In the genomic region with DNA sequence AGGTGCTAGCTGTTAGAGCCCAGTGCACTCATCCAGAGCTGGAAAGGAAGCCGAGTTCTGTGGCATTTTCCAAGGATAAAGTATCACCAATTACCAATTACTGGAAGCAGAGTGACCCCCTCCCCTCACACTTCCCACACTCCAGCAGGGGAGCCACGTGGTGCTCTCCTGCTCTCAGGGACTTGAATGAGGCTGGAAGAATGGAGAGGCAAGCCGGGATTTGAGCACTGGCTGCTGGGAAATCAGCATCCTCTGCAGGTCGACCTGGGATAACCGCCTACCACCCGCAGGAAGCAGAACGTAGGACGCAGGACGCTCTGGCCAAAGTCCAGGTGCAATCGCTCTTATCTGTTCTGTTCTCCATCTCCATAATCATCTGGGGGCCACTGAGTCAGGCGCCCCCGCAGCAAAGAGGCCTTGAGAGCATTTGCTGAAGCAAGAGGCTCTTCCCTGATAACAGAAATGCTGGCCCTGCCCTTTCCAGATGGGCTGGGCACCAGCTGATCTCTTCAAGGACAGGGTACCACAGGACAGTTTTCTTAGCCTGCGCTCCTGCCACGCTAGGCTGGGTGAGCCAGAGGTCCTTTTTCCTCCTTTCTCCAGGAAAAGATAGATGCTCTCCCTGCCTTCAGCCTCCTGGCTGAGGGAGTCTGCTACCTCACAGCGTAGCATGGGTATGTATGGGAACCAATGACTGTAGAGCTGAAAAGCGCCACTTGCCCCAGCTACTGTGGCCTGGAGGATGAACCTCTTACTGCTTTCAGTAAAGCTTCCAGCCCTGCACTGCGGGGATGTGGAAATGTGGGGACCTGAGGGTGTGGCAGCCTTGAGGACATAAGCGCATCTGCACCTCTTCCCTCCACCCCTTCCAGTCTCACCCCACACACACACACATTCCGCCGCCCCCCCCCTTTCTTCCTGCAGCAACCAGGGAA, we compare ENCODE assay signal across 10 mouse cellular contexts. TPM values are rescaled to one million over a fixed set of nuclear protein-coding genes. Genes with fewer than 3 reads are reported as not detected.
DNase-seq lines count a peak whose midpoint lies in the region; ATAC-seq and TF ChIP-seq lines count a peak whose summit lies in the region.
"Had no signal": no experiment of that assay in that cellular context is flagged by ENCODE, and none has a peak within 500 bp of the region (broad histone marks: within the 10 kb centered on the region; RNA-seq: fewer than 3 reads in every experiment).

No protein-coding gene starts in this region.

- intact Hi-C loops in gastrocnemius, adult 2 months (cut with DNase I) = no loop called here
- intact Hi-C loops in gastrocnemius, postnatal 36 days (cut with DNase I) = no loop called here

- no peaks in the 10 kb centered on the region for H3K9me3 ChIP-seq in CH12.LX (replicated peaks; ENCODE audit: low read length)
- H3K9me3 ChIP-seq in forebrain, embryonic 12.5 days = no peaks in the 10 kb centered on the region
- no peaks in the 10 kb centered on the region for H3K9me3 ChIP-seq in liver, embryonic 14.5 days (ENCODE audit: control insufficient read depth, low read length)

- TF ChIP-seq EP300 in CH12.LX (IDR thresholded peaks at IDR 0.05; ENCODE audit: low read length) = no peak
- no peak for TF ChIP-seq EP300 in liver, embryonic 14.5 days (IDR thresholded peaks at IDR 0.05; ENCODE audit: low read depth)

- no peaks in the 10 kb centered on the region for H3K36me3 ChIP-seq in CH12.LX (replicated peaks in 1 of 2; ENCODE audit: control insufficient read depth in 1 of 2, insufficient read depth in 1 of 2, low read length in 1 of 2)
- H3K36me3 ChIP-seq in forebrain, embryonic 12.5 days (replicated peaks) = no peaks in the 10 kb centered on the region
- H3K36me3 ChIP-seq in liver, embryonic 14.5 days (replicated peaks; ENCODE audit: control insufficient read depth, insufficient read depth, low read depth) = no peaks in the 10 kb centered on the region

- dilution Hi-C loops in CH12.LX (cut with MboI; ENCODE audit: extremely low pct_ligation_motif_present, extremely low pct_unique_long_range_greater_than_20kb, low sequenced_read_pairs) = no loop called here

- TF ChIP-seq CTCF in gastrocnemius, adult 2 months (IDR thresholded peaks at IDR 0.05) = no peak
- TF ChIP-seq CTCF in CH12.LX (conservative IDR thresholded peaks at IDR 0.05 in 1 of 2, IDR thresholded peaks at IDR 0.05 in 1 of 2; ENCODE audit: low read depth in 2 of 2, low read length in 2 of 2) = no peak
- TF ChIP-seq CTCF in liver, embryonic 14.5 days (IDR thresholded peaks at IDR 0.05; ENCODE audit: low read depth) = 0 out of 2 replicates have a peak, but pooled peaks have one; percentile 3

- H3K4me1 ChIP-seq in CH12.LX (ENCODE audit: control insufficient read depth in 1 of 2, insufficient read depth in 2 of 2) = peaks cover 0 to 9% of the 10 kb centered on the region in 2 experiments; a peak in 2 of 4 replicates
- H3K4me1 ChIP-seq in forebrain, embryonic 12.5 days = peaks cover 11% of the 10 kb centered on the region
- H3K4me1 ChIP-seq in liver, embryonic 14.5 days (replicated peaks; ENCODE audit: control insufficient read depth in 2 of 2, insufficient read depth in 2 of 2, low read length in 1 of 2) = peaks cover 0 to 4% of the 10 kb centered on the region in 2 experiments; a peak in 2 of 4 replicates

- H3K79me2 ChIP-seq in CH12.LX (replicated peaks; ENCODE audit: control insufficient read depth, extremely low read depth, insufficient read depth, poor library complexity, severe bottlenecking) = no peaks in the 10 kb centered on the region

- peak overlapping the region; percentile 61 for H3K4me3 ChIP-seq in gastrocnemius, adult 2 months
- H3K4me3 ChIP-seq in CH12.LX (replicated peaks in 1 of 3; ENCODE audit: low read depth in 2 of 3, low read length in 2 of 3, poor library complexity in 1 of 3) = no peak overlapping the region
- H3K4me3 ChIP-seq in forebrain, embryonic 12.5 days (replicated peaks) = no peak overlapping the region
- no peak overlapping the region; a peak in 1 of 4 replicates for H3K4me3 ChIP-seq in liver, embryonic 14.5 days (ENCODE audit: insufficient read depth in 1 of 2, low read depth in 2 of 2, low read length in 2 of 2)

- H3K27me3 ChIP-seq in CH12.LX (replicated peaks) = no peaks in the 10 kb centered on the region
- H3K27me3 ChIP-seq in forebrain, embryonic 12.5 days = peaks cover 9% of the 10 kb centered on the region; the same call in 1 of the 2 replicates
- no peaks in the 10 kb centered on the region; the same call in 1 of the 2 replicates for H3K27me3 ChIP-seq in liver, embryonic 14.5 days (ENCODE audit: control insufficient read depth, insufficient read depth, low read length)

- no peak for ATAC-seq in forebrain, embryonic 12.5 days (ENCODE audit: low FRiP score)
- ATAC-seq in liver, embryonic 14.5 days (ENCODE audit: insufficient read depth) = no peak
- ATAC-seq in megakaryocyte-erythroid progenitor cell, adult 5-6 weeks (replicated peaks; ENCODE audit: low FRiP score, low TSS enrichment, poor library complexity, severe bottlenecking) = no peak

- TF ChIP-seq RAD21 in CH12.LX (IDR thresholded peaks at IDR 0.05; ENCODE audit: low read depth, low read length) = no peak

- no peak for TF ChIP-seq POLR2A in CH12.LX (IDR thresholded peaks at IDR 0.05; ENCODE audit: low read depth, low read length)

- H3K9ac ChIP-seq in CH12.LX (ENCODE audit: insufficient read depth, low read depth) = no peak overlapping the region
- H3K9ac ChIP-seq in forebrain, embryonic 12.5 days = no peak overlapping the region
- no peak overlapping the region for H3K9ac ChIP-seq in liver, embryonic 14.5 days (replicated peaks)

- 40% methylated on average over 20 of the region's 20 CpGs for WGBS in forebrain, embryonic 12.5 days
- 28% methylated on average over 19 of the region's 20 CpGs for WGBS in liver, embryonic 14.5 days (ENCODE audit: insufficient replicate concordance)

- no peak for DNase-seq in gastrocnemius, adult 2 months
- no peak for DNase-seq in gastrocnemius, postnatal 36 days
- no peak for DNase-seq in CH12.LX (ENCODE audit: extremely low read depth)
- DNase-seq in liver, embryonic 14.5 days (ENCODE audit: low read depth in 3 of 3, low spot score in 3 of 3) = no peak
- DNase-seq in thymus, postnatal 14 days = no peak
- no peak for DNase-seq in urinary bladder, postnatal 4 days (ENCODE audit: low spot score in 2 of 2)
- DNase-seq: cerebellum, postnatal 36 days had no signal

- in situ Hi-C loops in CH12.LX (cut with MboI; ENCODE audit: low pct_ligation_motif_present, low pct_unique_long_range_greater_than_20kb, low sequenced_read_pairs) = no loop called here

- peak overlapping the region; percentile 25 for H3K4me2 ChIP-seq in CH12.LX (ENCODE audit: insufficient read depth, low read depth, poor library complexity, severe bottlenecking)
- H3K4me2 ChIP-seq in forebrain, embryonic 12.5 days = peak overlapping the region; percentile 37
- peak overlapping the region; percentile 47 for H3K4me2 ChIP-seq in liver, embryonic 14.5 days (ENCODE audit: low read depth)

- H3K27ac ChIP-seq in gastrocnemius, adult 2 months = no peak overlapping the region
- H3K27ac ChIP-seq in CH12.LX (ENCODE audit: insufficient read depth, low read depth) = no peak overlapping the region
- no peak overlapping the region for H3K27ac ChIP-seq in forebrain, embryonic 12.5 days
- no peak overlapping the region for H3K27ac ChIP-seq in liver, embryonic 14.5 days
- H3K27ac ChIP-seq: macrophage had no signal

RNA-seq across cellular contexts. Expression of a gene that starts 27.5 kb away (rescaled TPM):
- total RNA-seq in gastrocnemius, adult 2 months (2021) = under 1 TPM; 0.20 to 0.71 TPM
- under 1 TPM; 0.37 to 0.94 TPM for total RNA-seq in gastrocnemius, postnatal 36 days (2021)
- total RNA-seq in CH12.LX (2012; rRNA removed) = 1.1 and 1.4 TPM in 2 replicates
- 2.8 and 2.9 TPM in 2 replicates for total RNA-seq in CH12.LX (2014; rRNA removed)
- polyA plus RNA-seq in CH12.LX (2012; ENCODE audit: insufficient read length, low read depth) = 6.4 and 7.1 TPM in 2 replicates
- 1.1 and 1.5 TPM in 2 replicates for polyA plus RNA-seq in forebrain, embryonic 12.5 days (2016; fragmentation: Nextera tagmentation; extraction: Ambion mirVana)
- 0.15 and 0.31 TPM in 2 replicates for polyA plus RNA-seq in liver, embryonic 14.5 days (2012; rRNA removed)
- polyA plus RNA-seq in liver, embryonic 14.5 days (2014; fragmentation: Nextera tagmentation; extraction: Ambion mirVana) = 0.28 and 0.34 TPM in 2 replicates
- not detected in 2 replicates for total RNA-seq in megakaryocyte-erythroid progenitor cell, adult 5-6 weeks (2014; fragmentation: Nextera tagmentation)
- not detected in 2 replicates for total RNA-seq in megakaryocyte-erythroid progenitor cell, adult 5-6 weeks (2017)

RNA-seq across cellular contexts. Expression of a gene that starts 27.5 kb away (rescaled TPM):
- not detected for total RNA-seq in gastrocnemius, adult 2 months (2021)
- not detected for total RNA-seq in gastrocnemius, postnatal 36 days (2021)
- total RNA-seq in CH12.LX (2012; rRNA removed) (0.04 TPM in 1 of 2 replicates, not detected in the other), CH12.LX (2014; rRNA removed) (0.05 and 0.09 TPM in 2 replicates)
- 0.07 and 0.10 TPM in 2 replicates for polyA plus RNA-seq in CH12.LX (2012; ENCODE audit: insufficient read length, low read depth)
- polyA plus RNA-seq in forebrain, embryonic 12.5 days (2016; fragmentation: Nextera tagmentation; extraction: Ambion mirVana) = 0.09 TPM in 2 replicates
- 0.03 and 0.05 TPM in 2 replicates for polyA plus RNA-seq in liver, embryonic 14.5 days (2012; rRNA removed)
- polyA plus RNA-seq in liver, embryonic 14.5 days (2014; fragmentation: Nextera tagmentation; extraction: Ambion mirVana) = 0.06 TPM in 1 of 2 replicates, not detected in the other
- total RNA-seq in megakaryocyte-erythroid progenitor cell, adult 5-6 weeks (2014; fragmentation: Nextera tagmentation) = not detected in 2 replicates
- not detected in 2 replicates for total RNA-seq in megakaryocyte-erythroid progenitor cell, adult 5-6 weeks (2017)
- polyA plus RNA-seq: macrophage had no signal

RNA-seq across cellular contexts. Expression of a gene that starts 42.1 kb away (rescaled TPM):
- total RNA-seq in gastrocnemius, adult 2 months (2021) = 10 to 100 TPM; 52.1 to 66.5 TPM
- total RNA-seq in gastrocnemius, postnatal 36 days (2021) = 10 to 100 TPM; 50.3 to 55.0 TPM
- total RNA-seq in CH12.LX (2012; rRNA removed) = 48.0 and 50.1 TPM in 2 replicates
- 33.0 and 38.0 TPM in 2 replicates for total RNA-seq in CH12.LX (2014; rRNA removed)
- 23.3 and 29.4 TPM in 2 replicates for polyA plus RNA-seq in CH12.LX (2012; ENCODE audit: insufficient read length, low read depth)
- 79.7 and 91.9 TPM in 2 replicates for polyA plus RNA-seq in forebrain, embryonic 12.5 days (2016; fragmentation: Nextera tagmentation; extraction: Ambion mirVana)
- polyA plus RNA-seq in liver, embryonic 14.5 days (2012; rRNA removed) = 21.5 and 23.2 TPM in 2 replicates
- polyA plus RNA-seq in liver, embryonic 14.5 days (2014; fragmentation: Nextera tagmentation; extraction: Ambion mirVana) = 42.3 and 45.3 TPM in 2 replicates
- 35.2 and 39.0 TPM in 2 replicates for total RNA-seq in megakaryocyte-erythroid progenitor cell, adult 5-6 weeks (2014; fragmentation: Nextera tagmentation)
- 8.3 and 14.3 TPM in 2 replicates for total RNA-seq in megakaryocyte-erythroid progenitor cell, adult 5-6 weeks (2017)

RNA-seq across cellular contexts. Expression of a gene that starts 42.2 kb away (rescaled TPM):
- 10 to 100 TPM; 11.5 to 17.9 TPM for total RNA-seq in gastrocnemius, adult 2 months (2021)
- total RNA-seq in gastrocnemius, postnatal 36 days (2021) = 10 to 100 TPM; 11.3 to 11.9 TPM
- total RNA-seq in CH12.LX (2012; rRNA removed) = 85.9 and 102 TPM in 2 replicates
- 34.9 and 39.1 TPM in 2 replicates for total RNA-seq in CH12.LX (2014; rRNA removed)
- 178 and 250 TPM in 2 replicates for polyA plus RNA-seq in CH12.LX (2012; ENCODE audit: insufficient read length, low read depth)
- polyA plus RNA-seq in forebrain, embryonic 12.5 days (2016; fragmentation: Nextera tagmentation; extraction: Ambion mirVana) = 134 TPM in 2 replicates
- 10.7 and 25.1 TPM in 2 replicates for polyA plus RNA-seq in liver, embryonic 14.5 days (2012; rRNA removed)
- polyA plus RNA-seq in liver, embryonic 14.5 days (2014; fragmentation: Nextera tagmentation; extraction: Ambion mirVana) = 29.0 and 31.5 TPM in 2 replicates
- 47.7 and 57.6 TPM in 2 replicates for total RNA-seq in megakaryocyte-erythroid progenitor cell, adult 5-6 weeks (2014; fragmentation: Nextera tagmentation)
- total RNA-seq in megakaryocyte-erythroid progenitor cell, adult 5-6 weeks (2017) = 56.6 and 59.0 TPM in 2 replicates
